Mouse (Mus musculus): ENCODE results near the gene Ankub1. TPM values are rescaled to one million over a fixed set of nuclear protein-coding genes. Genes with fewer than 3 reads are reported as not detected.

The Ankub1 gene
- polyA plus RNA-seq, 1 experiment, result not detected

- Histone ChIP-seq H3K36me3 (ENCODE audit: control insufficient read depth, insufficient read depth, low read length) (no peaks in the 10 kb centered on the region), H3K27ac (ENCODE audit: insufficient read depth, low read depth, low read length) (no peak overlapping the region), H3K4me3 (ENCODE audit: insufficient read depth, low read depth, low read length) (no peak overlapping the region), H3K27me3 (replicated peaks; ENCODE audit: control insufficient read depth, insufficient read depth, low read length) (no peaks in the 10 kb centered on the region), H3K4me1 (ENCODE audit: control insufficient read depth, insufficient read depth, low read length) (no peaks in the 10 kb centered on the region)
- WGBS, result 57% methylated on average over 4 of the region's 4 CpGs
- peak; percentile 74 for TF ChIP-seq CTCF (conservative IDR thresholded peaks at IDR 0.05; ENCODE audit: insufficient read depth, insufficient read length, low read depth, low read length)
- TF ChIP-seq POLR2A (IDR thresholded peaks at IDR 0.05; ENCODE audit: low read depth, low read length), result no peak
- peak; percentile 59 for DNase-seq
These were observed 72.9 kb downstream of the Ankub1 start for GRCm38 (mm10) chr3:57619718-57620117.

- DNase-seq, result peak; percentile 14
- no peak overlapping the region for H3K27ac ChIP-seq (ENCODE audit: insufficient read depth, low read depth, low read length)
- H3K27me3 ChIP-seq (replicated peaks; ENCODE audit: control insufficient read depth, insufficient read depth, low read length), result no peaks in the 10 kb centered on the region
- no peak overlapping the region for H3K4me3 ChIP-seq (ENCODE audit: insufficient read depth, low read depth, low read length)
- TF ChIP-seq POLR2A (IDR thresholded peaks at IDR 0.05; ENCODE audit: low read depth, low read length) (no peak), CTCF (conservative IDR thresholded peaks at IDR 0.05; ENCODE audit: insufficient read depth, insufficient read length, low read depth, low read length) (no peak)
- no peaks in the 10 kb centered on the region for H3K4me1 ChIP-seq (ENCODE audit: control insufficient read depth, insufficient read depth, low read length)
- WGBS, result 69% methylated on average over 4 of the region's 4 CpGs
- H3K36me3 ChIP-seq (ENCODE audit: control insufficient read depth, insufficient read depth, low read length), result no peaks in the 10 kb centered on the region
These were observed 76.9 kb downstream of the Ankub1 start for GRCm38 (mm10) chr3:57615652-57616051.

GRCm38 (mm10) chr3:57612430-57612997 lies 80.1 kb downstream of the Ankub1 start:
- no peak for TF ChIP-seq POLR2A (IDR thresholded peaks at IDR 0.05; ENCODE audit: low read depth, low read length)
- no peak for TF ChIP-seq CTCF (conservative IDR thresholded peaks at IDR 0.05; ENCODE audit: insufficient read depth, insufficient read length, low read depth, low read length)
- no peak overlapping the region for H3K4me3 ChIP-seq (ENCODE audit: insufficient read depth, low read depth, low read length)
- no peaks in the 10 kb centered on the region for H3K27me3 ChIP-seq (replicated peaks; ENCODE audit: control insufficient read depth, insufficient read depth, low read length)
- no peaks in the 10 kb centered on the region for H3K4me1 ChIP-seq (ENCODE audit: control insufficient read depth, insufficient read depth, low read length)
- no peak overlapping the region for H3K27ac ChIP-seq (ENCODE audit: insufficient read depth, low read depth, low read length)
- WGBS, result 69% methylated on average over 3 of the region's 3 CpGs
- H3K36me3 ChIP-seq (ENCODE audit: control insufficient read depth, insufficient read depth, low read length), result no peaks in the 10 kb centered on the region
- DNase-seq, result no peak

- H3K36me3 ChIP-seq (ENCODE audit: control insufficient read depth, insufficient read depth, low read length), result no peaks in the 10 kb centered on the region
- no peak for DNase-seq
- WGBS, result 62% methylated on average over 7 of the region's 7 CpGs
- no peak overlapping the region for H3K27ac ChIP-seq (ENCODE audit: insufficient read depth, low read depth, low read length)
- H3K27me3 ChIP-seq (replicated peaks; ENCODE audit: control insufficient read depth, insufficient read depth, low read length), result no peaks in the 10 kb centered on the region
- TF ChIP-seq CTCF (conservative IDR thresholded peaks at IDR 0.05; ENCODE audit: insufficient read depth, insufficient read length, low read depth, low read length) (no peak), POLR2A (IDR thresholded peaks at IDR 0.05; ENCODE audit: low read depth, low read length) (no peak)
- H3K4me1 ChIP-seq (ENCODE audit: control insufficient read depth, insufficient read depth, low read length), result no peaks in the 10 kb centered on the region
- H3K4me3 ChIP-seq (ENCODE audit: insufficient read depth, low read depth, low read length), result no peak overlapping the region
These were observed 80.8 kb downstream of the Ankub1 start for GRCm38 (mm10) chr3:57611776-57612175.

Other genes with a start within 250 kb of the Ankub1 start
- 29.6 and 31.2 TPM in 2 replicates for gene Wwtr1, start 116.9 kb downstream of the Ankub1 start, polyA plus RNA-seq (2012; rRNA removed)
- gene Commd2, start 41.1 kb downstream of the Ankub1 start, polyA plus RNA-seq (2012; rRNA removed), result 24.2 and 26.1 TPM in 2 replicates
- gene Rnf13, start 43.3 kb upstream of the Ankub1 start, polyA plus RNA-seq (2012; rRNA removed), result 128 and 151 TPM in 2 replicates
- 29.4 and 37.4 TPM in 2 replicates for gene Pfn2, start 155.3 kb upstream of the Ankub1 start, polyA plus RNA-seq (2012; rRNA removed)

Data from kidney, adult 2 months (tissue).